Mouse (Mus musculus): Measurements from ENCODE around the gene Gjc1. TPM values are rescaled to one million over a fixed set of nuclear protein-coding genes. Genes with fewer than 3 reads are reported as not detected.

The Gjc1 gene
- polyA plus RNA-seq, 1 experiment from 2014 or later, result 34.7 TPM

DNA sequence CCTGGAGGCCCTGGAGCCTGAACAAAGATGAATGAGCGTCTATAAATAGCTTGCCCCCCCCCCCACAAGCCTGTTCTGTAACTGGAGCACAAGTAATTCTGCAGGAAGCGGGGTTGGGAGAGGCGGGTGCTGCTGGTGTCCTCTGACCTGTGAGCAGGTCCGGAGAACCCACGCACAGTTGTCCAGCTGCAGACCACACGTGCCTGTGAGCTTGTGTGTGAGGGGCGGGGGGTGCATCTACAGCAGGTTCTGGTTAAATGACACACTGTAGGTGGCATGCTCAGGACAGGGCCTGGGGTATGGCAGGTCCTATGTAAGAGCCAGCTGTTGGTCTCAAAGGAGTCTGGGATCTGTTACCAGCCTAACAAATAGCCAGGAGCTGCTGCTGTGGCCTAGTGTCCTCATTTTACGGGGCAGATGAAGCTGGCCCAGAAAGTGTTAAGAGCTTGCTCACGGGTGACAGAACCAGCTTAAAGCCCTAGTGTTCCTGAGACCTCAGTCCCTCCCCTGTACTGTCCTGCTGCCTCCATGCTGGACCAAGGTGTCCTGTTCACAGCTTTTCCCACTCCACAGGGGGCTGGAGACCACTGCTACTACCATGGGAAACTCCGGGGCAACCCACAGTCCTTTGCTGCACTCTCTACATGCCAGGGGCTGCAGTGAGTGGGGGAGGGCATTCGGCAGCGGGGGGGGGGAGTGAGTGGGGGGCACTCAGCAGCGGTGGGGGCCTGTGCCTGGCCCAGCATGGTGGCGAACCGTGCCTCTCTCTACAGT is 48.7 kb downstream of the Gjc1 start:
- H3K9me3 ChIP-seq (ENCODE audit: control insufficient read depth, low read length), result no peaks in the 10 kb centered on the region
- 52% methylated on average over 15 of the region's 15 CpGs for WGBS
- no peak overlapping the region for H3K27ac ChIP-seq (ENCODE audit: low read depth, low read length)
- H3K4me2 ChIP-seq (ENCODE audit: low read depth, low read length), result no peak overlapping the region
- peaks cover 20% of the 10 kb centered on the region for H3K4me1 ChIP-seq (ENCODE audit: control insufficient read depth, insufficient read depth, low read length)
- no peaks in the 10 kb centered on the region; the same call in none of the 2 replicates for H3K36me3 ChIP-seq (ENCODE audit: control insufficient read depth, insufficient read depth, low read length)
- H3K4me3 ChIP-seq (ENCODE audit: low read depth, low read length), result no peak overlapping the region
- H3K9ac ChIP-seq (replicated peaks; ENCODE audit: low read depth, low read length), result no peak overlapping the region
- H3K27me3 ChIP-seq (ENCODE audit: control insufficient read depth, insufficient read depth, low read length), result no peaks in the 10 kb centered on the region
- no peak for ATAC-seq (ENCODE audit: low read depth)

DNA sequence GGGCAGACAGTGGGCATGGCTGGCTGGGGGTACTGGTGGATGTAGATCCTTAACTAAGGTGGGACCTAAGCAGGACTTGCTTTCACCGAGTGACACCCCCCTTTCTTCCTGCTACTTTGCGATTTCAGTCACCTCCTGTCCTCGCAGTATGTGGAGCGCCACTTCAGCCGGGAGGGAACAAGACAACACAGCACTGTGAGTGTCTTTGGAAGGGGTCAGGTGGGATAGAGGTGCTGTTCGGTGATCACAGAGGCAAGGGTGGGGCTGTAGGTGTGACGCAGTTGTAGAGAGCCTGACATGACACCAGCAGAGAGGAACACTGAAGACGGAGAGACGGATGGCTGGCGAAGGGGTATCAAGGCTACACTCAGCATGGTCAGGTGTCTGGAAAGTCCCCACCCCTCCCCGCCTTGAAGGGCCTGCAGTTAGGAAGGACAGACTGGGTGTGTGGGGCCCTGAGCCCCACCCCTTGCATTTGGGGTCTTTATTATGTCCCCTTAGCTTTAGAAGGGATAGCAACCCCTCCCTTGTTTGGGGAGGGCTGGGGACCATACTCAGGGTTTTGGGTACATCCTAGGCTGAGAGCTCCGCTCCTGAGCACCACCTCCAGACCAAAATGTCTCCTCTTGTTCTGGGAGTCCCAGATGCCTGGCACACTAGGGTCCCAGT is 49.4 kb downstream of the Gjc1 start:
- H3K4me3 ChIP-seq (ENCODE audit: low read depth, low read length), result no peak overlapping the region
- no peak overlapping the region for H3K4me2 ChIP-seq (ENCODE audit: low read depth, low read length)
- peaks cover 13% of the 10 kb centered on the region for H3K4me1 ChIP-seq (ENCODE audit: control insufficient read depth, insufficient read depth, low read length)
- WGBS, result 89% methylated on average over 12 of the region's 12 CpGs
- H3K27ac ChIP-seq (ENCODE audit: low read depth, low read length), result no peak overlapping the region
- ATAC-seq (ENCODE audit: low read depth), result no peak
- H3K27me3 ChIP-seq (ENCODE audit: control insufficient read depth, insufficient read depth, low read length), result no peaks in the 10 kb centered on the region
- H3K36me3 ChIP-seq (ENCODE audit: control insufficient read depth, insufficient read depth, low read length), result no peaks in the 10 kb centered on the region
- H3K9ac ChIP-seq (replicated peaks; ENCODE audit: low read depth, low read length), result no peak overlapping the region
- H3K9me3 ChIP-seq (ENCODE audit: control insufficient read depth, low read length), result no peaks in the 10 kb centered on the region

DNA sequence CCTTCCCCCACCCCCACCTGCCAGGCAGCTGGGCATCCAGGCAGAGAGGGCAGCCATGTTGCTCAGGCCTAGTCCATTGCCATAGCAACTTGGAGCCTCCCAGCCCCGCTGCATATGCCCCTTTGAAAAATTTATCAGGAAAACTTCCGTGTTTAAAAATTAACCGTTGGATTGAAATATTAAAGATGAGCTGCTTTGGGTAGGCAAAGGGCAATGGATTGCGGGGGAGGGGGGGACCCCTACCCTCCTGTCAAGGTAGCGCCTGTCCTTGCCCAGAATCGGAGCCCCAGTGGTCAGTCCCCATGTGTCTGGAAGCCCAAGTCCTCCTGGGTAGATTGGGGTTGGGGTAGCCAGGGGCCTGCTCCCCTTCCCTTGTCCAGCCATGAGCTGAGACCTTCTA is 50.4 kb downstream of the Gjc1 start:
- Histone ChIP-seq H3K4me1 (ENCODE audit: control insufficient read depth, insufficient read depth, low read length) (peaks cover 11% of the 10 kb centered on the region; the same call in 1 of the 2 replicates), H3K27ac (ENCODE audit: low read depth, low read length) (no peak overlapping the region)

DNA sequence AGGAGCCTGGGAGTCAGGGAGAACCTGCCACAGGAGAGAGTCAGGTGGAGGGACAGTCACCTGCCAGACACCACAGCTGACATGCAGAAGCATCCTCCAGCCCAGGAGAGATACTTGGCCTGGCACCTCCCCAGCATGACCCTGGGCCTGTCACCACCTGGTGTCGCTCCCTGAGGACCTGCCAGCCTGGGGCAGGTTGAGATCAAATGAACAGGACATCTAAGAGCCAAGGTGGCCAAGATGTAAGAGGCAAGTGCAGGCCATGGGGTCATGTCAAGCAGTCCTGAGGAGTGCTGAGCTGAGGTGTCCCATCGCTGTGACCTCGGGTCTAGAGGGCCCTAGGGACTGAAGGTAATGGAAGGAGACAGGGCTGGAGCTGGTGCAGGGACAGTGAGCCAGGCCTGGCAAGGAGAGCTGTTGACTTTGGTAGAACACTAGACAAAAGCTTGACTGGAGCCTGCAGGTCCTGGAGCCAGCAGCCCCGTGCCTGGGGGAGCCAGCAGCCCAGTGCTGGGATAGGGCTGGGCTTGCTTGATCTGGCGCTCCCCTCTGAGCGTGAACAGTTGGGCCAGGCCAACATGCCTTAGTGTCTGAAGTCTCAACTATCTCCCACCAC is 52.3 kb downstream of the Gjc1 start:
- peaks cover 13% of the 10 kb centered on the region for H3K4me1 ChIP-seq (ENCODE audit: control insufficient read depth, insufficient read depth, low read length)
- no peak overlapping the region for H3K27ac ChIP-seq (ENCODE audit: low read depth, low read length)
- no peak overlapping the region for H3K9ac ChIP-seq (replicated peaks; ENCODE audit: low read depth, low read length)
- H3K27me3 ChIP-seq (ENCODE audit: control insufficient read depth, insufficient read depth, low read length), result no peaks in the 10 kb centered on the region
- ATAC-seq (ENCODE audit: low read depth), result no peak
- 71% methylated on average over 6 of the region's 6 CpGs for WGBS
- H3K4me3 ChIP-seq (ENCODE audit: low read depth, low read length), result no peak overlapping the region
- no peaks in the 10 kb centered on the region for H3K9me3 ChIP-seq (ENCODE audit: control insufficient read depth, low read length)
- no peaks in the 10 kb centered on the region for H3K36me3 ChIP-seq (ENCODE audit: control insufficient read depth, insufficient read depth, low read length)
- H3K4me2 ChIP-seq (ENCODE audit: low read depth, low read length), result no peak overlapping the region

More for the DNA sequence above, 50.4 kb downstream of the Gjc1 start:
- H3K4me2 ChIP-seq (ENCODE audit: low read depth, low read length), result no peak overlapping the region
- H3K4me3 ChIP-seq (ENCODE audit: low read depth, low read length), result no peak overlapping the region
- ATAC-seq (ENCODE audit: low read depth), result no peak
- H3K9ac ChIP-seq (replicated peaks; ENCODE audit: low read depth, low read length), result no peak overlapping the region
- no peaks in the 10 kb centered on the region for H3K27me3 ChIP-seq (ENCODE audit: control insufficient read depth, insufficient read depth, low read length)
- H3K9me3 ChIP-seq (ENCODE audit: control insufficient read depth, low read length), result no peaks in the 10 kb centered on the region
- H3K36me3 ChIP-seq (ENCODE audit: control insufficient read depth, insufficient read depth, low read length), result no peaks in the 10 kb centered on the region
- WGBS, result 82% methylated on average over 6 of the region's 6 CpGs

DNA sequence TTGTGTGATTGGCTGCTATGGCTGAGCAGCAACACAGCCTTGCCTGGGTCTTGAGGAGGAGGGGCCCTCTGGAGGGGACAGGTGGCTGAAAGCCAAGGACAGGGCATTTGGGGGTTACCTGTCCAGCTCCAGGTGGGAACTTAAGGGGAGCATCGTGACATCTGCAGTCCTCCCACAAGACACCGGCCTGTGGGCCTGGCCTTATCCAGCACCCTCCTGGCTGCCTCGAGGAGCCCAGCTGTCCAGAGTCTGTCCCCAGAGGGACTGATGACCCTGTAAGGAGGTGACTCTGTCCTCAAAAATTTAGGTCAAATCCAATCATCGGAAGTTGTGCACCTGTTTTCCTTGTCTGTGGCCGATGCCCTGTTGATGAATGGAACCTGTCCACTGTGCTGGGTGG is 54.1 kb downstream of the Gjc1 start:
- peaks cover 18% of the 10 kb centered on the region for H3K4me1 ChIP-seq (ENCODE audit: control insufficient read depth, insufficient read depth, low read length)
- H3K36me3 ChIP-seq (ENCODE audit: control insufficient read depth, insufficient read depth, low read length), result no peaks in the 10 kb centered on the region
- H3K4me3 ChIP-seq (ENCODE audit: low read depth, low read length), result no peak overlapping the region
- no peaks in the 10 kb centered on the region for H3K27me3 ChIP-seq (ENCODE audit: control insufficient read depth, insufficient read depth, low read length)
- no peak overlapping the region for H3K4me2 ChIP-seq (ENCODE audit: low read depth, low read length)
- WGBS, result 88% methylated on average over 5 of the region's 5 CpGs
- H3K27ac ChIP-seq (ENCODE audit: low read depth, low read length), result no peak overlapping the region
- ATAC-seq (ENCODE audit: low read depth), result no peak
- no peaks in the 10 kb centered on the region for H3K9me3 ChIP-seq (ENCODE audit: control insufficient read depth, low read length)
- H3K9ac ChIP-seq (replicated peaks; ENCODE audit: low read depth, low read length), result no peak overlapping the region

DNA sequence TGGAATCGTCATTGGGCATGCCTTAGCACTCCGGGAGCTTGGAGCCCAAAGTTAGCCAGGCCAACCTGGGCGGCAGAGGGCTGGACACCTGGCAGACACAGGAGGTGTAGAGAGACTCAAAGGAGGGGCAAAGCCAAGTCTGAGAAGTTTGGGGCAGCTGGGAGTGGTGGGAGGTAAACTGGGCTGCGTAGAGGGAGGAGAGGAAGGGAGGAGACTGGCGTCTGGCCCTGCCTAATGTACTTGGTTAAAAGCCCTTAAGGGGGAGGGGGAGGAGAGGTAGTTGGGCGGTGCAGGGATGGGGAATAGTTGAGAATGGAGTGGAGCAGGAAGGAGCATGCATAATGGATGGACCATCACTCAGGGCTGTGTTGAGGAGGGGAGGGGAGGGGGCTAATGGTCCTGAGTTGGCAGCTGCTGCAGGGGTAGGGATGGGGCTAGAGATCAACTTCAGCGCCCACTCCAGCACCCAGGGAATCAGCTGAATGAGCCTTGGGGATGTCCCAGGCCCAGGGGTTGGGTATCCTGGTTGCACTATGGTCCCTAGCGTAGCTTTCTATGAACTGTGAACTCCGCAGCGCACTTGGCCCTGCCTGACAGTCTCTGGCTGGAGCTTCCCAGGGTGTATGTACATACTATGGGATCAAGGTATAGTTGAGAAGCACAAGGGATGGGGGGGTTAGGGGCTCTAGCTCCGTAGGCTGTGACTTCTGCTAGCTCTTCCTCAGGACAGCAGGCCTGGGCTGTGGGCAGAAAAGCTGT is 56.3 kb downstream of the Gjc1 start:
- Histone ChIP-seq H3K9me3 (ENCODE audit: control insufficient read depth, low read length) (no peaks in the 10 kb centered on the region), H3K9ac (replicated peaks; ENCODE audit: low read depth, low read length) (no peak overlapping the region; the same call in 1 of the 2 replicates), H3K4me1 (ENCODE audit: control insufficient read depth, insufficient read depth, low read length) (peaks cover 18% of the 10 kb centered on the region), H3K36me3 (ENCODE audit: control insufficient read depth, insufficient read depth, low read length) (no peaks in the 10 kb centered on the region), H3K27ac (ENCODE audit: low read depth, low read length) (no peak overlapping the region), H3K4me3 (ENCODE audit: low read depth, low read length) (peak overlapping the region; percentile 48; the same call in 1 of the 2 replicates), H3K4me2 (ENCODE audit: low read depth, low read length) (peak overlapping the region; percentile 62), H3K27me3 (ENCODE audit: control insufficient read depth, insufficient read depth, low read length) (no peaks in the 10 kb centered on the region)
- WGBS, result 42% methylated on average over 11 of the region's 11 CpGs
- ATAC-seq (ENCODE audit: low read depth), result peak; percentile 48; the same call in 1 of the 2 replicates

DNA sequence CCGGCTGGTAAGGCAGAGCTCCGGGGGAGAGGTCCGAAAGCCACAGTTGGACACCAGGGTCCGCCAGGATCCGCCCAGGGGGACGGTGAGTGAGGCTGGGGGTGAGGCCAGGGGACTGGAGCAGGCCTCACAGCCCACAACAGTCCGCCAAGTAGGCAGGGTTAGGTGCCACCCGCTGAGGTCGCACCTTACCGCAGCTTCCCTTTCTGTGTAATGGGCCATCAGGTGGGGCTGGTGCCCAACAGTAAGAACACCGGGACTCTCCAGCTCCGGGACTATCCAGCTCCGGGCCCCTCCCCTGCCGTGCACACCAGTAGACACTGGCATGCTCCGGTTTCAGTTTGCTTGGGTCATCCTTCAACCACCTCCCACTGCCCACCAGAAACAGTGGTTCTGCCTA is 57.3 kb downstream of the Gjc1 start:
- no peaks in the 10 kb centered on the region for H3K9me3 ChIP-seq (ENCODE audit: control insufficient read depth, low read length)
- WGBS, result 9% methylated on average over 15 of the region's 15 CpGs
- peak overlapping the region; percentile 48 for H3K4me3 ChIP-seq (ENCODE audit: low read depth, low read length)
- H3K27ac ChIP-seq (ENCODE audit: low read depth, low read length), result peak overlapping the region; percentile 63
- H3K9ac ChIP-seq (replicated peaks; ENCODE audit: low read depth, low read length), result peak overlapping the region; percentile 65
- H3K27me3 ChIP-seq (ENCODE audit: control insufficient read depth, insufficient read depth, low read length), result no peaks in the 10 kb centered on the region
- H3K4me1 ChIP-seq (ENCODE audit: control insufficient read depth, insufficient read depth, low read length), result peaks cover 18% of the 10 kb centered on the region
- no peaks in the 10 kb centered on the region for H3K36me3 ChIP-seq (ENCODE audit: control insufficient read depth, insufficient read depth, low read length)
- no peak for ATAC-seq (ENCODE audit: low read depth)
- peak overlapping the region; percentile 62 for H3K4me2 ChIP-seq (ENCODE audit: low read depth, low read length)

DNA sequence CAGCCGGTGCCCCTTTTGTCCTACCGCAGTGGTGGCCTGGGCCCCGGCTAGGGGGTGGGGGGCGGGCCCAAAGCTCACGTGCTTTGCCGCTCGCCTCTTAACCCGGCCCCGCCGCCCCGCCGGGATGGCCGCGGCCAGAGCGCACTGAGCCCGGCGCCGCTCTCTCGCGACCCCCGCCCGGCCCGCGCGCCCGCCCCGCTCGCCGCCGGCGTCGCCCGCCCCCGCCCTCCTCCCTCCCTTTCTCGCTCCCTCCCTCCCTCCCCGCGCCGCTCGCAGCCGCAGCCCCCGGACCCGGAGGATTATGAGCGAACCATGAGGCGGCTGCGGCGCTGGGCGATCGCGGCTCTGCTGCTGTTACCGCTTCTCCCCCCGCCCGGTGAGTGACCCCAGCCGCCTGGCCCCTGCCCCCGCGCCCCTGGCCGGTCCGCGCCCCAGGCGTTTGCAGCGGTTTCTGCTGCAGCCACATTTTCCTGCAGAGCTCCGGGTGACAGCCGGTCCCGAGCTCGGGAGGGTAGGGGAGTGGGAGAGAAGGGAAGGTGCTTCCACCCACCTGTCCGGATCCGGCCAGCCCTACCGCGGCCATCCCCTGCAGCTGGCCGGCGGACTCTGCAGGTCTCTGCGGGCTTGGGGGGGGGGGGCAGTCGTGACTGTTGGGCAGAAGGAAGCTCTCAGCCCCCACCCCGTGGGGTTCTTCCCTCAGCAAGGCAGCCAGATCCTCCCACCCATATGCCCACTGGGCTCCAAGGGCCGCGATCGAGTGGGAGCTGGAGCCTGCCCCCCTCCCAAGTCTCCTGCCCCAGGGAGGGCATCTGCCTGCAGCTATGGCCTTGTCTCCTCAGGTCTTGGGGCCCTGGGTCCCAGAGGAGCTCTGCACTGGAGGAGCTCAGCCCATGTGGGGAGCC is 57.9 kb downstream of the Gjc1 start, which contains the start of gene Adam11:
Adam11 (plus strand) TSS at position 131 of the 902 bp plus-strand sequence.
- Histone ChIP-seq H3K27me3 (ENCODE audit: control insufficient read depth, insufficient read depth, low read length) (no peaks in the 10 kb centered on the region), H3K36me3 (ENCODE audit: control insufficient read depth, insufficient read depth, low read length) (no peaks in the 10 kb centered on the region), H3K4me1 (ENCODE audit: control insufficient read depth, insufficient read depth, low read length) (peaks cover 18% of the 10 kb centered on the region), H3K4me2 (ENCODE audit: low read depth, low read length) (peak within 1 kb of the TSS; percentile 62), H3K9me3 (ENCODE audit: control insufficient read depth, low read length) (no peaks in the 10 kb centered on the region), H3K9ac (replicated peaks; ENCODE audit: low read depth, low read length) (peak within 1 kb of the TSS; percentile 65), H3K4me3 (ENCODE audit: low read depth, low read length) (peak within 1 kb of the TSS; percentile 48), H3K27ac (ENCODE audit: low read depth, low read length) (peak within 1 kb of the TSS; percentile 63; the same call in 1 of the 2 replicates)
- ATAC-seq (ENCODE audit: low read depth), result peak; percentile 50
- WGBS, result under 1% methylated on average over 40 of the region's 76 CpGs
